Mouse (Mus musculus) CD4-positive, CD25-positive, alpha-beta regulatory T cell, adult 4 months (primary cell): ENCODE results near the gene Chrnb4. TPM values are rescaled to one million over a fixed set of nuclear protein-coding genes. Genes with fewer than 3 reads are reported as not detected.

ENCODE experiments used
- ATAC-seq: one replicate; pipeline ENCODE4 v1.8.0; 2017
- polyA plus RNA-seq, 2 experiments: library from polyadenylated mRNA; unstranded; fragments of 100-300 nt; shearing (Covaris generic); gene quantifications; one replicate each; pipeline ENCODE4 v1.2.1; 2017

Chrnb4 gene
- polyA plus RNA-seq, 2 experiments from 2014 or later, result not detected

- no peak for ATAC-seq
Observed at GRCm38 (mm10) chr9:55016926-55017325, 31.7 kb downstream of the Chrnb4 start.

GRCm38 (mm10) chr9:55010588-55011350 lies 37.8 kb downstream of the Chrnb4 start:
- no peak for ATAC-seq

GRCm38 (mm10) chr9:55009692-55010091 lies 38.9 kb downstream of the Chrnb4 start:
- no peak for ATAC-seq

- no peak for ATAC-seq
Observed at GRCm38 (mm10) chr9:55003609-55004008, 45.0 kb downstream of the Chrnb4 start.

GRCm38 (mm10) chr9:54995645-54996044 lies 52.9 kb downstream of the Chrnb4 start:
- no peak for ATAC-seq

GRCm38 (mm10) chr9:54994381-54994780 lies 54.2 kb downstream of the Chrnb4 start:
- ATAC-seq, result no peak

GRCm38 (mm10) chr9:54990362-54990761 lies 58.2 kb downstream of the Chrnb4 start:
- ATAC-seq, result no peak

GRCm38 (mm10) chr9:54982401-54982800 lies 66.2 kb downstream of the Chrnb4 start:
- no peak for ATAC-seq

- ATAC-seq, result no peak
Observed at GRCm38 (mm10) chr9:54981291-54982191, 67.0 kb downstream of the Chrnb4 start.

- no peak for ATAC-seq
Observed at GRCm38 (mm10) chr9:54980674-54981073, 67.9 kb downstream of the Chrnb4 start, which contains the start of gene Chrna5. Chrna5 (plus strand) TSS chr9:54980880.

Other genes starting within 250 kb of the Chrnb4 start
- gene Ireb2, start 185.0 kb downstream of the Chrnb4 start, polyA plus RNA-seq, result 10 to 100 TPM; 20.1 to 23.1 TPM
- under 1 TPM; 0.30 to 0.46 TPM for gene Hykk, start 131.5 kb downstream of the Chrnb4 start, polyA plus RNA-seq
- 100 to 1,000 TPM; 241 to 271 TPM for gene Psma4, start 98.0 kb downstream of the Chrnb4 start, polyA plus RNA-seq
- gene AY074887, start 97.8 kb downstream of the Chrnb4 start, polyA plus RNA-seq, result not detected
- not detected for gene Chrna5, start 67.9 kb downstream of the Chrnb4 start, polyA plus RNA-seq
- gene Chrna3, start 22.2 kb downstream of the Chrnb4 start, polyA plus RNA-seq, result not detected
- gene Ube2q2, start 100.1 kb upstream of the Chrnb4 start, polyA plus RNA-seq, result 10 to 100 TPM in 1 of 2 experiments, 1 to 10 TPM in 1; 9.5 to 15.1 TPM
- gene Fbxo22, start 160.1 kb upstream of the Chrnb4 start, polyA plus RNA-seq, result 10 to 100 TPM; 46.3 to 52.6 TPM